Mouse (Mus musculus) stomach, postnatal 0 days (tissue): ENCODE measurements around the gene Bloc1s1.

ENCODE experiments used
- CTCF ChIP-seq: IDR thresholded peaks from 2 replicates; pipeline ENCODE4 v1.5.1; 2016; ENCODE audit warnings: antibody characterized with exemption, low read depth, mild to moderate bottlenecking, moderate library complexity
- EP300 ChIP-seq: optimal IDR thresholded peaks from 2 replicates; pipeline ENCODE3; 2016; ENCODE audit warnings: antibody characterized with exemption

DNA sequence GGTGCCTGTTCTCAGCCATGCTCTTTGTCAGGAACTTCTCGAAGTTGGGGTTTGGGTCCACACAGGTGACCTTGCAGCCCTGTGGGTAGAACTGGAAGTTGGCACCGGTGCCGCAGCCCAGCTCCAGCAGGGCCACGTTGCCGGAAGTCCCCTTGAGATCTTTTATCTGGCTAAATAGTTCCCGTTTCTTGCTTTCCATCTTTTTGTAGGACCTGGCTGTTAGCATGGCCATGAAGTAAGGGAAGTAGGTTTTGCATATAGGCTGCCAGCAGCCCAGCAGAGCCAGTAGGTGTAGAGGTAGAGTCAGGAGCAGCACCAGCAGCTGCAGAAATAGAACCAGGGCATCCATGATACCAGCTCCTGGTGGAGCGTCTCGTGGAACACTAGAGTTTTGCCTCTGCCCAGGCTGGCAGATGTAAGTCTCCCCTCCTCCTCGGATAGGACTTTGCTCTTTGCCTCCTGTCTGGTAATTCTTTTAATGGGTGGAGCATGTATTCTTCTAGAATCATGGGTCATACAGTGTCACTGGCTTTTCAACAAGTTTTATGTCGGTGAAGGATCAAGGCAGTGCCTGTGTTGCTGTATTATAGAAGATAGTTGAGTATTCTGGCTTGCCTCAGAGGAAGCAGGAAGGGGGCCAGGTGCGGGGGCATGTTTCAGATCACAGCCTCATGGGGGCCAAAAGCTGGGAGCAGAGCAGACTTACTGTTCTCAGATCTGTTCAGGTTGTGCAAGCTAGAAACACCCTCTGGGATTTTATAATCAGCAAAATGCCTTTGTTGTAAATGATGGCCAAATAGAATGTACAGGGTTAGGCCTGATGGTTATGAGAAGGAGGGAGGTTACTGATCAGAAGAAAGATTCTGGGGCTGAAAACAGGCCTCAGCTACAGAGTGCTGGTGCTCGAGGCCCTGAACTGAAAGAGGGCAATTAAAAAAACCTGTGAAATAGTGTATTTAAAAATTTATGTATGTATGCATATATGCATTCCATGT lies 37.1 kb upstream of the Bloc1s1 start, which contains the start of gene Mettl7b:
- no peak for TF ChIP-seq CTCF
- TF ChIP-seq EP300: no peak
